Mouse (Mus musculus) stomach, postnatal 0 days (tissue): ENCODE measurements around the gene Ppil4. TPM values are rescaled to one million over a fixed set of nuclear protein-coding genes. Genes with fewer than 3 reads are reported as not detected.
A peak's percentile ranks its signal among the peaks of the same experiment; 100 is the strongest.

Experiments
- ATAC-seq: fragments of 200-750 bp; cut with Nextera tagmentation; 2 replicates; pipeline ENCODE4 v1.8.0; 2017; ENCODE audit not compliant: low FRiP score, low TSS enrichment
- DNase-seq: peaks from one replicate; pipeline ENCODE4 v3.0.0-alpha.2; 2016; ENCODE audit warnings: low spot score
- H3K27ac ChIP-seq: fragments of 300-500 bp; sonication (generic); replicated peaks from 2 replicates; pipeline ENCODE4 v1.5.1; 2014; ENCODE audit warnings: mild to moderate bottlenecking, control low read depth
- H3K27me3 ChIP-seq: fragments of 300-500 bp; sonication (generic); 2 replicates; pipeline ENCODE4 v1.6.1; 2014; ENCODE audit warnings: low read length; ENCODE audit not compliant: control insufficient read depth, insufficient read depth
- H3K36me3 ChIP-seq: fragments of 300-500 bp; sonication (generic); 2 replicates; pipeline ENCODE4 v1.6.1; 2014; ENCODE audit warnings: low read length, mixed read lengths; ENCODE audit not compliant: control insufficient read depth, insufficient read depth
- H3K4me1 ChIP-seq: fragments of 300-500 bp; sonication (generic); replicated peaks from 2 replicates; pipeline ENCODE4 v1.6.1; 2014; ENCODE audit warnings: antibody characterized with exemption; ENCODE audit not compliant: control insufficient read depth, insufficient read depth
- H3K4me2 ChIP-seq: fragments of 300-500 bp; sonication (generic); replicated peaks from 2 replicates; pipeline ENCODE4 v1.6.1; 2014; ENCODE audit warnings: low read depth, mild to moderate bottlenecking, control low read depth, moderate library complexity
- H3K4me3 ChIP-seq: fragments of 300-500 bp; sonication (generic); 2 replicates; pipeline ENCODE4 v1.5.1; 2014; ENCODE audit warnings: low read depth, low read length, control low read depth
- H3K9ac ChIP-seq: fragments of 300-500 bp; sonication (generic); 2 replicates; pipeline ENCODE4 v1.6.1; 2014; ENCODE audit warnings: mild to moderate bottlenecking, low read length, control low read depth, mixed read lengths
- H3K9me3 ChIP-seq: fragments of 300-500 bp; sonication (generic); 2 replicates; pipeline ENCODE4 v1.6.1; 2016; ENCODE audit warnings: low read length; ENCODE audit not compliant: control insufficient read depth
- CTCF ChIP-seq: IDR thresholded peaks from 2 replicates; pipeline ENCODE4 v1.5.1; 2016; ENCODE audit warnings: antibody characterized with exemption, low read depth, mild to moderate bottlenecking, moderate library complexity
- EP300 ChIP-seq: optimal IDR thresholded peaks from 2 replicates; pipeline ENCODE3; 2016; ENCODE audit warnings: antibody characterized with exemption
- WGBS: fragments of 180-500 bp; shearing (Covaris S2); extraction: QIAGEN DNeasy Blood & Tissue Kit; methylation state at CpG from one replicate; pipeline ENCODE4 v1.1.7; 2014; 5-methylcytosine and 5-hydroxymethylcytosine counted together
- polyA plus RNA-seq: library from polyadenylated mRNA; unstranded; fragments of >200 nt; fragmentation: Nextera tagmentation; extraction: Ambion mirVana; gene quantifications from 2 replicates; pipeline ENCODE4 v1.2.1, GENCODE M21; 2015

The Ppil4 gene
- polyA plus RNA-seq, 1 experiment from 2014 or later = 23.3 TPM

- H3K36me3 ChIP-seq = no peaks in the 10 kb centered on the region
- no peak overlapping the region for H3K9ac ChIP-seq
- WGBS = 71% methylated on average over 3 of the region's 3 CpGs
- no peaks in the 10 kb centered on the region for H3K9me3 ChIP-seq
- ATAC-seq (no peak), DNase-seq (no peak)
- H3K4me2 ChIP-seq = no peak overlapping the region
- no peak for TF ChIP-seq EP300
- no peak for TF ChIP-seq CTCF
- no peaks in the 10 kb centered on the region for H3K27me3 ChIP-seq
- no peak overlapping the region for H3K4me3 ChIP-seq
- no peak overlapping the region for H3K27ac ChIP-seq
- H3K4me1 ChIP-seq = no peaks in the 10 kb centered on the region
Observed at GRCm38 (mm10) chr10:7851891-7852290, 59.2 kb downstream of the Ppil4 start.

DNA sequence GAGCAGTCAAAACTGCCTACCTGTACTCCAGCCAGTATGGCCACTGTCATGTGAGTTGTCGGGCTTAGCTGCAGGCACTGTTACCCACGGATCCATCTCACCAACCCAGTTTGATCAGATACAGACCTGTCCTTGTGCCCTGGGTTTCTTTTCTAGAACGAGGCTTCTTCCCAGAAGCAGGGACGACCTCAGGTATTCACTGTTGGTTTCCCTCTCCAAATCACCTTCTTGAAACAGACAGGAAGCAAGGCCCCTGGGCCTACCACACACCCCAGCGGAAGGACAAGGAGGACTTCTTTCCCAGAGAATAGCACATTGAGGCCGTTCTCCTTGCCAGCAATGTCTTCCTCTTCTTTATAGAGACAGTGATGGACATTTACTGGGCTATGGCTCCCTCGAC lies 67.8 kb downstream of the Ppil4 start:
- DNase-seq = no peak
- WGBS = 87% methylated on average over 7 of the region's 7 CpGs
- H3K4me2 ChIP-seq = no peak overlapping the region
- no peak overlapping the region for H3K4me3 ChIP-seq
- no peak overlapping the region for H3K9ac ChIP-seq
- no peaks in the 10 kb centered on the region for H3K4me1 ChIP-seq
- no peaks in the 10 kb centered on the region for H3K36me3 ChIP-seq
- TF ChIP-seq EP300 (no peak), CTCF (no peak)
- no peak overlapping the region for H3K27ac ChIP-seq
- H3K27me3 ChIP-seq = no peaks in the 10 kb centered on the region
- no peaks in the 10 kb centered on the region for H3K9me3 ChIP-seq
- ATAC-seq = no peak

DNA sequence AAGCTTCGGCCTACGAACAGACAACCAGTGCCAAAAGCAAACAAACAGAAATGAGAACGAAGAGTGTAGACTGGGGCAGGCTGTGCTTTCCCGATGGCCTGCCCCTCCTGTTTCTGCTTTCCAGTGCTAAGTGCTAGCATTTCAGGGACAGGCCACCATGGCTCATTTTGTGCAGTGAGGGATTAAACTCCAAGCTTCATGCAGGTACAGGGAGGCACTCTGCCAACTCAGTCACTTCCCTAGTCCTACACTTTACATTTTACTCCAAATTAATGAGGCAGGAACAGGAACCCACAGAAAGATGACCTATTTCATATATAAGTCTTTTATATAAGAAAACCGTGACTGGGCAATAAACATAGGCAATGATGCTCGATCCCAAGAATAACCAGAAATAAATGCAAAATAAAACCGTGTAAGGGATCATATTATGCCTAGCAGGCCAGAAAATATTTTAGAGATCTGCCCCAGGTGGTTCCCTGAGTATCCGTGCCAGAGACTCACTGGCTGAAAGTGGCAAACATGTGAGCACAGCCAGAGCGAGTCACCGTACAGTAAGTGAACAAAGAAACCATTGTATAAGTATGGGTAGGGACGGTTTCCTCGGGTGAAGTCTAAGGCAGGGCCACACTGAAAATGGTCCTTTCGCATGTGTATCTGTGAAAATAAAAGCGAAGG lies 68.7 kb downstream of the Ppil4 start:
- no peak overlapping the region for H3K4me3 ChIP-seq
- no peak for ATAC-seq
- H3K27me3 ChIP-seq = no peaks in the 10 kb centered on the region
- H3K9me3 ChIP-seq = no peaks in the 10 kb centered on the region
- TF ChIP-seq CTCF = no peak
- no peak for TF ChIP-seq EP300
- no peak overlapping the region for H3K9ac ChIP-seq
- no peak for DNase-seq
- H3K27ac ChIP-seq = no peak overlapping the region
- no peaks in the 10 kb centered on the region for H3K36me3 ChIP-seq
- H3K4me1 ChIP-seq = no peaks in the 10 kb centered on the region
- WGBS = 72% methylated on average over 14 of the region's 14 CpGs
- H3K4me2 ChIP-seq = no peak overlapping the region

DNA sequence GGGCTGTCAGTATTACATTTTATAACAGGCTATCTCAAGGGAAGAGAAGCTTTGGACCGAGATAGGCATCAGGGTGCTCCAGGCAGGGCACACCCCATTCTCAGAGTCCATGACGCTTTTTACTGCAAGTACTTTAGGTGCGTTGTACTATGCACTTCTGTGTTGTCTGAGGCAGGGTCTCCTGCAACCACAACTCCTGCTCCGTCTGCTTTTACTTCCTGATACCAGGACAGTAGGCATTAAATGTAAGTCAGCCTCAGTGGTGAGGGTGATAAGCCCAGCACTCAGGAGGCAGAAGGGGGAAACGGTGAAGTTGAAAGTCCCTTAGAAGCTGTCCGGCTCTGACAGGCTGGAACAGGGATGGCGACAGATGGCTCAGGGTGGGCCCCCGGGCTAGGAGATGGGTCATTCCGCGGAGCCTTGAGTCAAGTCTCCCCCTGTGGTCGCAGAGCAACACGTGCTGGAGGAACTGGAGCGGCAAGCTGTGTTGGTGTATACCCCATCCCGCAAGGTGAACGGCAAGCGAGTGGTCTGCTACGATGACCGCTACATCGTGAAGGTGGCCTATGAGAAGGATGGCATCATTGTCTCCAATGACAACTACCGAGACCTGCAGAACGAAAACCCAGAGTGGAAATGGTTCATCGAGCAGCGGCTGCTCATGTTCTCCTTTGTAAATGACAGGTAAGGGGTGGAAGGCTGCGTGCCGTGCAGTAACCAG lies 69.4 kb downstream of the Ppil4 start:
- no peak for DNase-seq
- H3K27ac ChIP-seq = no peak overlapping the region
- WGBS = 93% methylated on average over 25 of the region's 25 CpGs
- H3K36me3 ChIP-seq = no peaks in the 10 kb centered on the region
- no peak for ATAC-seq
- no peak overlapping the region for H3K9ac ChIP-seq
- TF ChIP-seq CTCF = no peak
- no peaks in the 10 kb centered on the region for H3K9me3 ChIP-seq
- H3K4me3 ChIP-seq = no peak overlapping the region
- no peak overlapping the region for H3K4me2 ChIP-seq
- H3K27me3 ChIP-seq = no peaks in the 10 kb centered on the region
- H3K4me1 ChIP-seq = no peaks in the 10 kb centered on the region

DNA sequence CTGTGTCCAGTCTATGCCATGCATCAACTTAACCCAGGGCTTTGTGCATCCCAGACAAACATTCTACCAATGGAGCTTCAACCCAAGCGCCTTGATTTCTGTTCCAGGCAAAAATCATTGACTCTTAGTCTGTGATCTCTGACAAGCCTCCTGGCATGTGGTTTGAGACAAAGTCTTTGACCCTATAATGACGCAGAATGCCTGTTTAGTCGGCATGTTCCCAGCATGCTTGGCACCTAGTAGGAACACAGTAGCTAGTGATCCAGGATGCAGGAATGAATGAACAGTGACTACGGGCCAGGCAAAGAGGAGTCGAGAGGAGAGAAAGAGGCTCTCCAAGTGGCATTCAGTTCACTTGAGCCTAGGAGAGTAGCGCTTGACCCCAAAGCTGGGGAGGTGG lies 70.7 kb downstream of the Ppil4 start:
- Histone ChIP-seq H3K4me2 (no peak overlapping the region), H3K4me3 (no peak overlapping the region), H3K9ac (no peak overlapping the region), H3K27me3 (no peaks in the 10 kb centered on the region), H3K27ac (no peak overlapping the region), H3K36me3 (no peaks in the 10 kb centered on the region), H3K4me1 (no peaks in the 10 kb centered on the region), H3K9me3 (no peaks in the 10 kb centered on the region)
- TF ChIP-seq CTCF (no peak), EP300 (no peak)
- no peak for DNase-seq
- 91% methylated on average over 6 of the region's 6 CpGs for WGBS
- ATAC-seq = no peak

GRCm38 (mm10) chr10:7864184-7864583 lies 71.5 kb downstream of the Ppil4 start:
- 51% methylated on average over 6 of the region's 6 CpGs for WGBS
- TF ChIP-seq EP300 (no peak), CTCF (no peak)
- Histone ChIP-seq H3K9ac (no peak overlapping the region), H3K4me1 (no peaks in the 10 kb centered on the region), H3K9me3 (no peaks in the 10 kb centered on the region), H3K4me3 (no peak overlapping the region), H3K27me3 (no peaks in the 10 kb centered on the region), H3K27ac (no peak overlapping the region), H3K36me3 (no peaks in the 10 kb centered on the region), H3K4me2 (no peak overlapping the region; the same call in 1 of the 2 replicates)
- no peak for DNase-seq
- 0 out of 2 replicates have a peak, but pooled peaks have one; percentile 29 for ATAC-seq
